Mouse (Mus musculus) liver, embryonic 15.5 days (tissue): ENCODE measurements around the gene Pnpla2. TPM values are rescaled to one million over a fixed set of nuclear protein-coding genes. Genes with fewer than 3 reads are reported as not detected.
"Not testable (repeated sequence)": the region's sequence is repeated elsewhere in the genome, so short reads cannot be mapped to it uniquely, and the experiment has no call there.

ENCODE experiments used
- ATAC-seq: fragments of 200-750 bp; cut with Nextera tagmentation; 2 replicates; pipeline ENCODE4 v1.8.0; 2017; ENCODE audit warnings: moderate number of reproducible peaks, mild to moderate bottlenecking, moderate library complexity; ENCODE audit not compliant: insufficient read depth
- H3K27ac ChIP-seq: fragments of 300-500 bp; sonication (generic); replicated peaks from 2 replicates; pipeline ENCODE4 v1.5.1; 2015; ENCODE audit warnings: mild to moderate bottlenecking, inconsistent platforms
- H3K27me3 ChIP-seq: fragments of 300-500 bp; sonication (generic); 2 replicates; pipeline ENCODE4 v1.6.1; 2015; ENCODE audit warnings: mild to moderate bottlenecking, inconsistent platforms
- H3K36me3 ChIP-seq: fragments of 300-500 bp; sonication (generic); replicated peaks from 2 replicates; pipeline ENCODE4 v1.6.1; 2015; ENCODE audit warnings: moderate library complexity, mild to moderate bottlenecking, inconsistent platforms
- H3K4me1 ChIP-seq: fragments of 300-500 bp; sonication (generic); replicated peaks from 2 replicates; pipeline ENCODE4 v1.6.1; 2015; ENCODE audit warnings: inconsistent platforms
- H3K4me2 ChIP-seq: fragments of 300-500 bp; sonication (generic); 2 replicates; pipeline ENCODE4 v1.6.1; 2015; ENCODE audit warnings: moderate library complexity, mild to moderate bottlenecking, inconsistent platforms
- H3K4me3 ChIP-seq: fragments of 300-500 bp; sonication (generic); replicated peaks from 2 replicates; pipeline ENCODE4 v1.5.1; 2015; ENCODE audit warnings: mild to moderate bottlenecking, inconsistent platforms
- H3K9ac ChIP-seq: fragments of 300-500 bp; sonication (generic); 2 replicates; pipeline ENCODE4 v1.6.1; 2015; ENCODE audit warnings: moderate library complexity, mild to moderate bottlenecking, inconsistent platforms
- H3K9me3 ChIP-seq: fragments of 300-500 bp; sonication (generic); replicated peaks from 2 replicates; pipeline ENCODE4 v1.6.1; 2016; ENCODE audit warnings: inconsistent platforms
- WGBS: fragments of 180-500 bp; shearing (Covaris S2); methylation state at CpG from one replicate; pipeline ENCODE4 v1.1.7; 2015; ENCODE audit warnings: mixed read lengths; ENCODE audit not compliant: insufficient replicate concordance; 5-methylcytosine and 5-hydroxymethylcytosine counted together
- polyA plus RNA-seq: library from polyadenylated mRNA; unstranded; fragments of >200 nt; fragmentation: Nextera tagmentation; extraction: Ambion mirVana; gene quantifications from 2 replicates; pipeline ENCODE4 v1.2.1, GENCODE M21; 2015

Gene Pnpla2
- polyA plus RNA-seq, 1 experiment from 2014 or later, result 15.3 TPM

DNA sequence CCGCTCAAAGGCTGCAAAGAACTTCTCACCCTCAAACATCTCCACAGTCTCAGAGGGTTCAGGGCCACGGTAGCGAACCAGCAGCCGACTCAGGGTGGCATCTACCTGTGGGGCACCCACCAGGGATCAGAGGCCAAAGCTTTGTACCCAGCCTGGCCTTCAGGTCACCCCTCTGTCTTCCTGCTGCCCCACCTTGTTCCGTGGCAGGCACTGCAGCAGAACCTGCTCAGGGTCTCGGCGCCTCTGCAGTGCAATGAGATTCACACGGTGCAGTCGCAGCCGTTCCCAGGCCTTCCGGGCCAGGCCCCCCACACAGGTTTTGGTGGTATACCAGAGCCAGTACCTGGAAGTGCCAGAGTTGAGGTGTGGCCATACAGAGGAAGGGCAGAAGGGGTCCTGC, 15.2 kb upstream of the Pnpla2 start:
- no peaks in the 10 kb centered on the region for H3K27me3 ChIP-seq
- H3K9me3 ChIP-seq, result no peaks in the 10 kb centered on the region
- ATAC-seq, result no peak
- H3K4me2 ChIP-seq, result no peak overlapping the region
- H3K36me3 ChIP-seq, result peaks cover 47% of the 10 kb centered on the region
- peaks cover 84% of the 10 kb centered on the region for H3K4me1 ChIP-seq
- no peak overlapping the region for H3K4me3 ChIP-seq
- 94% methylated on average over 11 of the region's 11 CpGs for WGBS
- H3K9ac ChIP-seq, result no peak overlapping the region
- H3K27ac ChIP-seq, result no peak overlapping the region; the same call in 1 of the 2 replicates

GRCm38 (mm10) chr7:141440613-141441012, 14.4 kb upstream of the Pnpla2 start:
- Histone ChIP-seq H3K9ac (no peak overlapping the region), H3K4me3 (no peak overlapping the region), H3K4me1 (peaks cover 78% of the 10 kb centered on the region), H3K9me3 (no peaks in the 10 kb centered on the region), H3K27me3 (no peaks in the 10 kb centered on the region), H3K27ac (no peak overlapping the region), H3K4me2 (no peak overlapping the region), H3K36me3 (peaks cover 47% of the 10 kb centered on the region)
- WGBS, result 33% methylated on average over 6 of the region's 6 CpGs
- no peak for ATAC-seq

- Histone ChIP-seq H3K27ac (no peak overlapping the region), H3K9ac (no peak overlapping the region; the same call in 1 of the 2 replicates), H3K9me3 (no peaks in the 10 kb centered on the region), H3K4me2 (peak overlapping the region; percentile 94), H3K27me3 (no peaks in the 10 kb centered on the region), H3K4me3 (peak overlapping the region; percentile 68; the same call in 1 of the 2 replicates), H3K4me1 (peaks cover 75% of the 10 kb centered on the region), H3K36me3 (peaks cover 47% of the 10 kb centered on the region)
- 86% methylated on average over 9 of the region's 9 CpGs for WGBS
- ATAC-seq, result no peak
Observed at GRCm38 (mm10) chr7:141441460-141441859, 13.5 kb upstream of the Pnpla2 start.

- H3K27me3 ChIP-seq, result no peaks in the 10 kb centered on the region
- peak overlapping the region; percentile 94 for H3K4me2 ChIP-seq
- no peaks in the 10 kb centered on the region for H3K9me3 ChIP-seq
- H3K4me1 ChIP-seq, result peaks cover 74% of the 10 kb centered on the region
- peak overlapping the region; percentile 68 for H3K4me3 ChIP-seq
- H3K9ac ChIP-seq, result peak overlapping the region; percentile 75
- ATAC-seq, result no peak
- peaks cover 47% of the 10 kb centered on the region for H3K36me3 ChIP-seq
- 86% methylated on average over 13 of the region's 13 CpGs for WGBS
- H3K27ac ChIP-seq, result peak overlapping the region; percentile 82; the same call in 1 of the 2 replicates
Observed at GRCm38 (mm10) chr7:141442199-141442598, 12.8 kb upstream of the Pnpla2 start.

GRCm38 (mm10) chr7:141443081-141443821, 11.7 kb upstream of the Pnpla2 start:
- Histone ChIP-seq H3K27ac (peak overlapping the region; percentile 82), H3K9me3 (no peaks in the 10 kb centered on the region), H3K4me2 (peak overlapping the region; percentile 94), H3K27me3 (no peaks in the 10 kb centered on the region), H3K9ac (peak overlapping the region; percentile 75), H3K4me3 (peak overlapping the region; percentile 68), H3K4me1 (peaks cover 68% of the 10 kb centered on the region), H3K36me3 (peaks cover 42% of the 10 kb centered on the region)
- no peak; the same call in none of the 2 replicates for ATAC-seq
- 20% methylated on average over 12 of the region's 12 CpGs for WGBS

GRCm38 (mm10) chr7:141443828-141444237, 11.2 kb upstream of the Pnpla2 start, which contains the start of gene Pidd1:
Gene Pidd1, minus strand, starts transcription at chr7:141444025.
- Histone ChIP-seq H3K4me2 (peak within 1 kb of the TSS; percentile 94), H3K27me3 (no peaks in the 10 kb centered on the region), H3K27ac (peak within 1 kb of the TSS; percentile 82), H3K36me3 (peaks cover 41% of the 10 kb centered on the region), H3K4me3 (peak within 1 kb of the TSS; percentile 68), H3K9me3 (no peaks in the 10 kb centered on the region), H3K4me1 (peaks cover 70% of the 10 kb centered on the region), H3K9ac (peak within 1 kb of the TSS; percentile 75)
- WGBS, result under 1% methylated on average over 25 of the region's 25 CpGs
- peak; percentile 60 for ATAC-seq

DNA sequence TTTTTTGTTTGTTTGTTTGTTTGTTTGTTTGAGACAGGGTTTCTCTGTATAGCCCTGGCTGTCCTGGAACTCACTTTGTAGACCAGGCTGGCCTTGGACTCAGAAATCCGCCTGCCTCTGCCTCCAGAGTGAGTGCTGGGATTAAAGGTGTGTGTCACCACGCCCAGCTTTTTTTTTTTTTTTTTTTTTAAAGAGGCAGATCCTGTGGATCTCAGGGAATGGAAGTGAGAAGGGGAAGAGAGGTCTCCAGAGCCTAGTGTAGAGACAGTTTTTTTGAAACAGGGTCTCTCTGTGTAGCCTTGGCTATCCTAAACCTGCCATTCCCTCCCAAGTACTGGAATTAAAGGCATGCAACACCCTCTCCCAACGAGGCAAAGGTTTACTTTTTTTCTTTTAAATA, 8.6 kb upstream of the Pnpla2 start:
- Histone ChIP-seq H3K4me3 (peak overlapping the region; percentile 77), H3K4me2 (peak overlapping the region; percentile 80), H3K36me3 (peaks cover 41% of the 10 kb centered on the region), H3K4me1 (peaks cover 83% of the 10 kb centered on the region), H3K9ac (0 out of 2 replicates have a peak overlapping the region, but pooled peaks have one; percentile 80)
- 70% methylated on average over 3 of the region's 3 CpGs for WGBS
- H3K27me3 ChIP-seq, H3K27ac ChIP-seq, H3K9me3 ChIP-seq, ATAC-seq: not testable (repeated sequence)

GRCm38 (mm10) chr7:141447110-141447991, 7.6 kb upstream of the Pnpla2 start, which contains the start of gene Rplp2:
Gene Rplp2, plus strand, starts transcription at chr7:141447370.
- Histone ChIP-seq H3K27me3 (no peaks in the 10 kb centered on the region), H3K4me1 (peaks cover 82% of the 10 kb centered on the region), H3K27ac (peak within 1 kb of the TSS; percentile 85), H3K9ac (peak within 1 kb of the TSS; percentile 80), H3K9me3 (no peaks in the 10 kb centered on the region), H3K36me3 (peaks cover 42% of the 10 kb centered on the region), H3K4me2 (peak within 1 kb of the TSS; percentile 80), H3K4me3 (peak within 1 kb of the TSS; percentile 77)
- under 1% methylated on average over 63 of the region's 63 CpGs for WGBS
- ATAC-seq, result peak; percentile 86

GRCm38 (mm10) chr7:141451928-141452327, 3.1 kb upstream of the Pnpla2 start:
- Histone ChIP-seq H3K36me3 (peaks cover 41% of the 10 kb centered on the region), H3K27ac (0 out of 2 replicates have a peak overlapping the region, but pooled peaks have one; percentile 29), H3K4me3 (no peak overlapping the region), H3K27me3 (no peaks in the 10 kb centered on the region), H3K9ac (no peak overlapping the region), H3K4me2 (no peak overlapping the region), H3K9me3 (no peaks in the 10 kb centered on the region), H3K4me1 (peaks cover 78% of the 10 kb centered on the region)
- no peak for ATAC-seq

DNA sequence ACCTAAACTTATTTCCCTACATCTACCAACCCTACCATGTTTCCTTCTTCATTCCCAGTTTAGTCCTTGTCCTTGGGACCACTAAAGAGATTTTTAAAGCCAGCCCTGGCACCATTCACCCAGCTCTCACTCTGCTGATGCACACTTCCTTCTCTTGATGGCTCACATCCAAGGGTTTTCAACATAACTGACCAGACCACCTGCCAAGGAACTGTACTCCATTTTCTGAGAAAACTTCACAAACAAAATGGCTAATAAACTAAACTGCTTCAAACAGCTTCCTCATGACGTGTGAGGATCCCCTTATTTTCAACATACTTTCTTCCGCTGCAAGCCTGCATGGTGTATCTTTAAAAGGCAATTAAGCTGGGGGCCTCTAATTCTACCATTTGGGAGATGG, 1.4 kb upstream of the Pnpla2 start:
- WGBS, result 65% methylated on average over 2 of the region's 2 CpGs

More for the DNA sequence above, 1.4 kb upstream of the Pnpla2 start:
- H3K4me2 ChIP-seq, result no peak overlapping the region
- H3K27ac ChIP-seq, result 0 out of 2 replicates have a peak overlapping the region, but pooled peaks have one; percentile 38
- H3K9me3 ChIP-seq, result no peaks in the 10 kb centered on the region
- peaks cover 74% of the 10 kb centered on the region for H3K4me1 ChIP-seq
- H3K36me3 ChIP-seq, result peaks cover 38% of the 10 kb centered on the region
- no peaks in the 10 kb centered on the region for H3K27me3 ChIP-seq
- H3K9ac ChIP-seq, result no peak overlapping the region
- H3K4me3 ChIP-seq, result no peak overlapping the region
- no peak for ATAC-seq
